Mouse (Mus musculus): ENCODE measurements around the gene Ascc1.

GRCm38 (mm10) chr10:60109989-60110388 is 107.4 kb downstream of the Ascc1 start:
- TF ChIP-seq POLR2A (IDR thresholded peaks at IDR 0.05; ENCODE audit: low read depth, low read length) (no peak), CTCF (IDR thresholded peaks at IDR 0.05; ENCODE audit: extremely low read depth, insufficient read depth, insufficient read length, insufficient replicate concordance) (no peak)

Data from spleen, adult 2 months (tissue).